Mouse (Mus musculus) heart, postnatal 14 days (tissue): ENCODE results near the gene Uba52. TPM values are rescaled to one million over a fixed set of nuclear protein-coding genes. Genes with fewer than 3 reads are reported as not detected.

Source experiments
- DNase-seq, 2 experiments: peaks; one replicate each; pipeline ENCODE4 v3.0.0; 2021 to 2022
- intact Hi-C: fragments of 180-260 bp; cut with DNase I; formaldehyde crosslinking; loops from one replicate; pipeline ENCODE4 v1.15.1; 2025
- long read RNA-seq, 2 experiments: library from polyadenylated mRNA; stranded (forward); transcript quantifications; one replicate each; pipeline ENCODE4 v2.0.0; 2021
- total RNA-seq, 2 experiments: library from RNA; stranded (reverse); gene quantifications; 2 replicates each; pipeline ENCODE4 v1.2.3; 2021

The Uba52 gene
- 1,000 to 10,000 TPM; 1,458 to 1,541 TPM for total RNA-seq
- long read RNA-seq, experiment 1, transcript Uba52-205 (4 exons, 705 nt) = minor isoform, 32 of 560 reads
- long read RNA-seq, experiment 1, transcript Uba52-203 (4 exons, 711 nt) = major isoform, 441 of 560 reads
- long read RNA-seq, experiment 1, transcript Uba52-201 (4 exons, 541 nt) = minor isoform, 58 of 560 reads
- long read RNA-seq, experiment 1, transcript Uba52-207 (4 exons, 697 nt) = minor isoform, 11 of 560 reads
- long read RNA-seq, experiment 1, partial matches to known transcripts = 4 of 560 reads
- long read RNA-seq, experiment 1, other reads (novel, unspliced or antisense) = 9 of 560 reads
- long read RNA-seq, experiment 2, transcript Uba52-201 (4 exons, 541 nt) = minor isoform, 54 of 569 reads
- long read RNA-seq, experiment 2, transcript Uba52-205 (4 exons, 705 nt) = minor isoform, 26 of 569 reads
- long read RNA-seq, experiment 2, transcript Uba52-203 (4 exons, 711 nt) = major isoform, 478 of 569 reads
- long read RNA-seq, experiment 2, partial matches to known transcripts = 4 of 569 reads
- long read RNA-seq, experiment 2, other reads (novel, unspliced or antisense) = 3 of 569 reads

DNA sequence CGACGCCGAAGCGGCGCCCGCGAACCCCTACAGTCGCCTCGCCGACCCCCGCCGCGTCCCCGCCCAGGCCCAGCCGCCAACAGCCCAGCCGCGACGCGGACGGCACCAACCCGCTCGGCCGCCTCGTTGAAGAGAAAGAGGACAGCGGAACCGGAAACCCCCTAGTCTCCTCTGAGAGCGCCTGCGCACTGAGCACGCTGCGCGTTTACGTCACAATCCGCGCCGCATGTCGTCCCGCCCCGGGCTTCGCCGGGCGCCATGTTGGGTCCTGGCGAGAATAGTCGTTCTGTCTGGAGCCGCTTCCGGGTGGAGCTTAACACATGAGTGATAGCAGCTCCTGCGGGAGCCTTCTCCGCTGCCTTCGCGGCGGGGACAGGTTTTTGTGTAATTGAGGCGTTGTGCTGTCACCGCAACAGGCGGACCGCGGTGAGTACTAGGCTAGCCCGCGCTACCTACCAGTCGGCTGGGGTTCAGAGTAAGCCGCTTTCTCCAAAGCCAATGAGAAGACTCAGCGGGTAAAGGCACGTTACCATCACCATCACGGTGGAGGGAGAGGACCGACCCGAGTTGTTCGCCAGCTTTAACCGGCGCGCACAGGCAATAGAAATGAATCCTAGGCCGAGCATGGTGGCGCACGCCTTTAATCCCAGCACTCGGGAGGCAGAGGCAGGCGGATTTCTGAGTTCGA lies at the start of gene Uba52:
Uba52 (minus strand) TSS at position 574 of the 688 bp plus-strand sequence.
- intact Hi-C loops = loop anchor here (1.0 kb wide), 1 partner anchor 29 kb away; the partner anchor contains the start of gene Ell
- peak; percentile 96 to 98 for DNase-seq

DNA sequence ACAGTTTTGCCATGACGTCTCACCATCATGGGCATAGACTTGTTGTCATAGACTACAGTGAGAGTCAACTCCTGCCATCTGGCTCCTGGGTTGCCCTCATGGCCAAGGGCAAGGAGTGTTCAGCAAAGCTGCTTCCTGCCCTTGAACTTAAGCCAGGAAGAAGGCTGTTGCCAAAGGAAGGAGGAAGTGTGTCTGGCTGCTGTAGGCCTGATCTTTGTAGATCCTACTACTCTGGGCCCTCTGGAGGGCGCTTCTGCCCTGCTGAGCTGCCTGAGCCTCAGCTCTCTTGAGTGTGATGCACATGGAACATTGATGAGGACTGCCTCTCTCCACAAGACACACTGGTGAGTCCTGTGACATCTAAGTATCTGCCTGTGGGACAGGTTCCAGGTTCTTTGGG lies 49.5 kb upstream of the Uba52 start:
- DNase-seq = peak; percentile 68 to 79
- intact Hi-C loops = loop anchor here (1.0 to 2.0 kb wide), 2 partner anchors 25 to 51 kb away; no protein-coding TSS in a partner anchor

DNA sequence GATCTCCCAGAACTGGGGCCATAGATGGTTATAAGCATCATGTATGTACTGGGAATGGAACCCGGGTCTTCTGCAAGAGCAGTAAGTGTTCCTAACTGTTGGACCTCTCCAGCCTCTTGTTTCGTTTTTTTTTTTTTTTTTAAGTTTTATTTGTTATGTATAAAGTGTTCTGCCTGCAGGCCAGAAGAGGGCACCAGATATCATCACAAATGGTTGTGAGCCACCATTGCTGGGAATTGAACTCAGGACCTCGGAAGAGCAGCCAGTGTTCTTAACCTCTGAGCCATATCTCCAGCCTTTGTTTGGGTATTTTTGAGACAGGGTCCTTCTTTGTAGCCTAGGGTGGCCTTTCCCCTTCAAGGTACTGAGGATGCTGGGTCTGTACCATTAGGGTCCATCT lies 48.4 kb upstream of the Uba52 start:
- intact Hi-C loops = no loop called here
- DNase-seq = no peak

DNA sequence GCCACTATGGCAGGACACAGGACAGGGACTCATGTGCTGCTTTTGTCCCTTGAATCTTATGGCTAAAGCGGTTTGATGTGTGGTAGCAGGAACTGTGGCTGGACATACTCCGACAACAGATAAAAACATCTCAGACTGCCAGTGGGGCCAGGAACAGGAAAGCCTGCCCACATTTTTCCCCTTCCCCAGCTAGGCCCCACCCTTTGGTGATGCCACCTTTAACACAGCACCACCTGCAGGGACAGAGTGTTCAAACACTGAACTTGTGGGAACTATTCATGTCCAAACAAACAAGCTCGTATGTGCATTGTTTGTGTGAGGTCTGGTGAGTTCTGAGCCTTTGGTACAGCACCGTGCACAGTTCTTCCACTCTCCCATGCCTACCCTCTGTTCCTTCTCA lies 47.7 kb upstream of the Uba52 start:
- intact Hi-C loops = no loop called here
- DNase-seq = peak in 1 of 2 experiments; percentile 54

DNA sequence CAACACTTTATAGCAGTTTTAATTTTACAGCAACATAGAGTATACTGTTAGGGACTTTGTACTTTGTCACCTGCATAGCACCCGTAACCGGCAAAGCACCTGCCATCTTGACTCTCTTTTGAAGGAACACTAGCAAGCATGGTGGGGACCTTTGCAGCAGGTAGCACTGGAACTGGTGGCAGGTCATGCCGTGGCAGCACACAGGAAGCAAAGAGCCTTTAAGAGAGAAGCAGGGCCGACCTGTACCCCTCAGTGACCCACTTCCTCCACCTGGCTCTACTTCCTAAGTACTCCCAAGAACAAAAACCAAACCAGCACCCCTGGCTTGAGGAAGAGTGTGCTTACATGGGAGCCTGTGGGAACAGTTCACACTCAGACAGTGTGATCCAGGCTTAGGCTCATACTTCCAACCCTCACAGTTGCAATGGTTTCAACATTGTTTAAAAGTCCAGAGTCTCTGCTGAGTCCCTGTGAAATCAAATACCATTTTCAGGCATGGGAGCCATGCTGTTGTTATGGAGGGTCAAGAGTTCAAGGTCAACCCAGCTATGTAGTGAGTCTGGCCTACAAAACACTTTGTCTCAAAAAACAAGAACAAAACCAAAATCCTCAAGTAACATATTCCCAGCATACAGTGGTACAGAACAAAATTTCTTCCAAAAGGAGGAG lies 44.6 kb upstream of the Uba52 start:
- intact Hi-C loops = no loop called here
- DNase-seq = no peak

DNA sequence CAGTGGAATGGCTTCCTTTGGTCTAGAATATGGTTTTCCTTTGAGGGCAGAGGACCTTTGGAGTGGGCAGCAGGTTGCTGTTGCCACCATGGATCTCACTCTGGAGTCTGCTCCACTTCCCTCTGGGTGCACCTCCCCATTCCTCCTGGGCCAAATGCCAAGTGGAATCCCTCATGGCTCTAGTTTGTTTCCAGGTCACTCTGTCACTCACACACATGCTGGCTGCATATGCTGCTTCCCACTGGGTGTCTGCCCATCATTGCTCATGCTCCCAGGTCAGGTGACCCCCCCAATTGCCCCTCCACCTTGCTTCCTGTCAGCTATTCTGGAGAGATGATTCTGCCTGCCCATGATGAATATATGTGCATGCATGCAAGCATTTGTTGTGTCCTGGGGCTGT lies 43.1 kb upstream of the Uba52 start:
- peak; percentile 75 to 82 for DNase-seq

DNA sequence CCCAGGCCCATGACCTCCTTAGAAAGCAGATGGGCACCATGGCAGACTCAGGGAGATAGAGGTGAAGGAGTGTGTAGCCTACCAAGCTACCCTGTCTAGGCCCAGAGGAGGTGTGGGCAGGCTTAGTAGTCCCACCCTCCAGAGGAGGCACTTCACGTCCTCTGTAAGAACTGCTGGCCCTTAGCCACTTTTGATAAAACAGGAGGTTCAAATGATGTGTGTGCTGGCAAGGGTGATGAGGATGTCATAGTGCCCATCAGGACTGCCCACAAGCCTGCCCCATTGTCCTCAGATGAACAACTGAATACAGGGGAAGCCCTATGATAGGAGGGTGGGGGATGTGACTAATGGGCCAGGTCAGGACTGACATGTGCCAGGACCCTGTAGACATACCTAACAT lies 42.2 kb upstream of the Uba52 start:
- intact Hi-C loops = no loop called here
- DNase-seq = no peak

More for the DNA sequence above, 43.1 kb upstream of the Uba52 start:
- intact Hi-C loops = no loop called here

DNA sequence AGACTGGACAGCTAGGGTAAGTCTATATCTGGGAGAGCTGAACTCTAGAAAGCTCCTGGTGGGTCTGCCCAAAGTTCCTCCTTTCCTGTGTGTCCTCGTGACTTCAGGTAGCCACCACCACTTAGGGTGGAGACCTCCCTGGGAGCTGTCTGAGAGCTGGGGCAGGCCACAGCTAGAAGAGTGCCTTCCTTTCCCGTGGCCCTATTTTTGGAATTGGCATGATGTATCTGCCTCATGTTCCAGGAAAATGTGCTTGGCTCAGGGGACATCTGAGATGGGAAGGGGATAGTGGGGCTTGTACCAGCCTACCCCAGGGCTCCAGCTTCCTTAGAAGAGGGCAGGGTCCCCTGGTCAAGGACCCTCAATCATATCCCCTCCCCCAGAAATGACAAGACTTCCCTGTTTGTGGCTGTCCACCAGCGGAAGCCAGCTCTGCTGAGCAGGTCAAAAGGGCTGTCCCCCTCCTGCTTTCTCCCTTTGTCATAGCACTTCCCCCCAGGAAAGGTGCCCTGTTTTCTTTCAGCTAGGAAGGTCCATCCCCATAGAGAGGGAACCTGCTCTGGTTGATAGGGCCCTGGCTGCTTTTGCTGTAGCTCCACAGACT lies 41.1 kb upstream of the Uba52 start:
- DNase-seq = no peak
- intact Hi-C loops = no loop called here

DNA sequence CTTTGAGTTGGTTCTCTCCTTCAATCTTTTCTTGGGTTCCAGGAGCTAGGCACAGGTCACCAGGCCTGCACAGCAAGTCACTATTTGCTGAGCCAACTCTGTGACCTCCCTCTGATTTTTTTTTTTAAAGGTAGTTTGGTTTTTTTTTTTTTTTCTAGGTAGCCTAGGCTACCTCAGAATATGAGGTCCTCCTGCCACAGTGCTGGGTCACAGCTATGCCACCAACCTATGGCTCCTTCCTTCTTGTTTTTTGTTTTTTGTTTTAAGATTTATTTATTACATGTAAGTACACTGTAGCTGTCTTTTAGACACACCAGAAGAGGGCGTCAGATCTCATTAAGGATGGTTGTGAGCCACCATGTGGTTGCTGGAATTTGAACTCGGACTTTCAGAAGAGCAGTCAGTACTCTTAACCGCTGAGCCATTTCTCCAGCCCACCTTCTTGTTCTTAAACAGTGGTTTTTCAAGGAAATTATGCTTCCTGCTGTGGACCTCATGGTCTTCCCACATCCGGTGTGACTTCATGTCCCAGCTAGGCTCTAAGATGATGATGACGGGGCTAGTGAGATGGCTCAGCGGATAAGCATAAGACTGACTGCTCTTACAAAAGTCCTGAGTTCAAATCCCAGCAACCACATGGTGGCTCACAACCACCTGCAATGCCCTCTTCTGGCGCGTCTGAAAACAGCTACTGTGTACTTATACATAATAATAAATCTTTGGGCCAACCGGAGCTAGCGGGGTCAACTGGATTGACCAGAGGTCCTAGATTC lies 39.0 kb upstream of the Uba52 start:
- intact Hi-C loops = no loop called here
- DNase-seq = no peak

DNA sequence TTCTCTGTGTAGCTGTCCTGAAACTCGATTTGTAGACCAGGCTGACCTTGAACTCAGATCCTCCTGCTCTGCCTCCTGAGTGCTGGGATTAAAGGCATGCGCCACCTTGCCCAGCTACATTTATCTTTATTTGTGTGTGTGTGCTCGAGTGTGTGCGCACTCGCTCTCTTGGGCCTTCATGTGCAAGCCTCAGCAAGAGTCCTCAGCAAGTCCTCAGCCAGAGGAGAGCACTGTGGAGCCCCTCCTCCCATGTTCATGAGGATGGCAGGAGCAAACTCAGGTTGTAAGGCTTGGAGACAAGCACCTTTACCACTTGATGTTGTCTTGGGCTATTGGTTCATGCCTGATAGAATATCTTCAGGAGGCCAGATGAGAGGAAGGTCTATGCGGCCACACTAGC lies 37.2 kb upstream of the Uba52 start:
- intact Hi-C loops = no loop called here
- no peak for DNase-seq

DNA sequence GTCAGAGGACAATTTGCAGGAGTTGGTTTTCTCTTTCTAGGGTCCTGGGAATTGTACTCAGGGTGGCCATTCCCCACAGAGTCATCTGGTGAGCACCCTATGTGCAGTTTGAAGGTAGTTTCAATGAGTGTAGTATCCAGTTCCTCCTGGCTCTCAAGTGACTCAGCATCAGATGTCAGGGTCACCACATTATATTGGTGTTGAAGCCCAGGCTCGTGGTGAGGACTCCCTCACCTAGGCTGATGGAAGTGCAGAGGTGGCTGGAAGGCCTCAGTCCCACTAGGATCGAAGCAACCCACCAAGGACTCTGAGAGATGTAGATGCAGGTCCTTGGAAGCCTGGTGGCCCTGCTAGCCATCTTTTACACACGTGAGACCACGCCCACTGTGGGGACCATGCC lies 35.8 kb upstream of the Uba52 start:
- intact Hi-C loops = no loop called here

DNA sequence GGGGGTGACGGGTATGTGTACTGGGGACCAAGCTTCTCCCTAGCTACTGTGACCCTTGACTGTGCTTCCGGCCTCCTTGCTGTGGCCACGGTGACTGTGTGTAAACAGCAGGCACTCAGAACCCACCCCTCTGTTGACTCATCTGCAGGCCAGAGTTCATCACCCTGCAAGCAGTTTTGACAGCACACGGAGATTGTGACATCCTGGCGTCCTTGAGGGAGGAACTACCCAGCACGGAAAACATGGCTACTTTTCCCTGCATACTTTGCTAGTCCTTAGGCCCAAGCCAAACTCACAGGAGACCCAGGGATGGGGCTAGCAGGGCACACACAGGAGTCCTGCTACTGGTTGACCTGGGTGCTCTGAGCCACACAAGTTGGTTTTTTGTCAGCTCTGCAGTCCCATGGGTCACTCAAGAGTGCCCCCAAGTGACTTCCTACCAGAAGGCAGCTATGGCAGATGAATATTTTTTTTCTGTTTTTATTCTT lies 33.6 kb upstream of the Uba52 start:
- peak in 1 of 2 experiments; percentile 32 for DNase-seq
- intact Hi-C loops = loop anchor here (5.0 kb wide), 1 partner anchor 43 kb away; no protein-coding TSS in a partner anchor

More for the DNA sequence above, 35.8 kb upstream of the Uba52 start:
- no peak for DNase-seq

DNA sequence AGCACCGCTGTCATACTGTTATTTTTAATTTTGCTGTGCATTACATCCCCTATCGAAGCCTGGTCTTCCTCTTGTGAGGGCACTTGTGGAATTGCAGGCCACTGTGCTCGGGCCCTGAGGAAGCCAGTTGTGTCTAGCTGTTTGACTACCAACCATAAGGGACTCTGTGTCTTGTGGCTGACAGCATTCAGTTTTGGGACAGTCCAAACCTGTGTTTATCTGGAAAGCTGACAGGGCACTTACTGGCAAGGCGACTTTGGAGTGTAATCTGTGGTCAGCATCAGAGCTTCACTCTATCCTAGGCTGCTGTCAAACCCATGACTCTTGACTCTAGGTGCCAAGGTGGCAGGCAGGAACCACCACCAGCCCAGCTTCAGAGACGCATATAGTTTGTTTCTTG lies 30.5 kb upstream of the Uba52 start:
- no peak for DNase-seq
- intact Hi-C loops = loop anchor here (5.0 kb wide), 1 partner anchor 46 kb away; no protein-coding TSS in a partner anchor

DNA sequence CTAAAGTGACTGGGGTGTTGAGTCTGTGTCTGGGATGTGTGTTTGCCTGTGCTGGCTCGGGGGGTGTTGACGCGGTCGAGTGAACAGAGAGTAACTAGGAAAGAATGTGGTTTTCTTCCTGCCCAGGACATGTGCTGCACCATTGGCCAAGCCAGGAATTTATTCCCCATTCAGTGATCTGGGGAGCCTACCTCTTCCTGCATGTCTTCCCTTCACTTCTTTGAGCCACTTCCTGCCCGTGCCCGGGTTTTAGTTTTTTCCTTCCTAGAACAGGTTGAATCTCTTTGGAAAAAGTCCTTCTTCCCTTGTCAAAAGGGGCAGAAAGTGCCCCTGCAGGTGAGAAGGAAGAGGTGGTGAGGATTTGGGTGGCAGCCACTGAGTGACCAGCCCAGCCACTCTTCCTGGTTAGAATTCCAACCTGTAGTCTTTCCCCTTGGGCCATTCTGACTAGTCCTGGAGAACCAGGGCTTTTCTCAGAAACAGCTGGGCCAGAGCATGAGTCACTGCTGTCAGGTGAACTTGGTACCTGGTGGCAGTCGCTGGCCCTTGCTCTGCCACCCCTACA lies 30.0 kb upstream of the Uba52 start:
- intact Hi-C loops = loop anchor here (5.0 kb wide), 1 partner anchor 47 kb away; no protein-coding TSS in a partner anchor
- DNase-seq = no peak

DNA sequence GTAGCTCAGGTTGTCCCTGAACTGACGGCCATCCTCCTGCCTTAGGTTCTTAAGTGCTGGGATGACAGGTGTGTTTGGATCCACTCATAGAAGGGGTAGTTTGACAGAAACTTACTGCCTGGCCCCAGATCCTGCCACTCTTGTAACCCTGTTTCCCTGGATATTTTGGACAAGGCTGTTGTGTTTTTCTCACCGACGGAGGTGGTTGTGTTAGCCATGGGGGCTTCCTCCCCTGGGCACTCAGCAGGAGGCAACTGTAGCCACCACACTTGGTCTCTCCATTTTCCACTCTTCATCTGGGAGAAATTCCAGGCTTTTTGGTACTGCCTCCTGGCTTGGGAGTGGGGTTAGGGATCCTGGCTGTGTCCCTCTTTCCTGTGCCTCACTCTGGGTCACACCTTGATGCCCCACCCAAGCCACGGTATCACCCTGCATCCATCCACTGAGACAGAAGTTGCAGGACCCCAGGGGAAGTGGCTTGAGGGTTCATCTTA lies 29.5 kb upstream of the Uba52 start:
- DNase-seq = no peak
- intact Hi-C loops = loop anchor here (5.0 kb wide), 1 partner anchor 47 kb away; no protein-coding TSS in a partner anchor

DNA sequence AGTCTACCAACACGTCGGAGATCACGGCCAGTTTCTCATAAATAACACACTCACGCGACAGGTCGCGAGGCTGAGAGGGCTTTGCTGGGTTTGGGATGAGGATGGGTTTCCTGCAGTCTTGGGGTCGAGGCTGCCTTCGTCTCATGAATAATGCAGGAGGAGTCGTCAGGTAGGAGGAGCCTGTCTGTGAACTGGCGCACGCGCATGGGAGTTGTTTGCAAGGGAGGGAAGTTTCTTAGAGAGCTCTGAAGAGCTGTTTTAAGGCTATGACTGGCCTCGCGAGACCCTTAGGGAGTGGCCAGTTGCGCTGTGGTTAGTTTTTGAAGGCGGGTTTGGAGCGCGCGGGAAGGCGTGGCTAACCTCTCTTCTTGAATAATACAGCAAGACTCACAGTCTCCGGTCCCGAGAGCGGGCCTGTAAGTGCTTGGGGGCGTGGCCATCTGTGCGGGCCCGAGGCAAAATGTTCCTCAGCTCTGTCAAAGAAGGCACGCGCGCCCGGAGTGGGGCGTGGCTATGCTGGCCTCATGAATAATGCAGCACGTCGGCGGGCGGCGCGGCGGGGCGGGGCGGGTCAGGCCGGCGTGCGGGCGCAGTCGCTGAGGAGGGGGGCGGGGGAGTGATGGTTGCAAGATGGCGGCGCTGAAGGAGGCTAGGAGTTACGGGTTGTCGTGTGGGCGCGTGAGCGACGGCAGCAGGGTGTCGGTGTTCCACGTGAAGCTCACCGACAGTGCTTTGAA lies 28.6 kb upstream of the Uba52 start, which contains the start of gene Ell:
Ell (plus strand) TSS at position 381 of the 737 bp plus-strand sequence.
- intact Hi-C loops = loop anchor here (1.0 kb wide), 1 partner anchor 29 kb away; the partner anchor contains the start of gene Uba52
- DNase-seq = peak; percentile 99 to 100

DNA sequence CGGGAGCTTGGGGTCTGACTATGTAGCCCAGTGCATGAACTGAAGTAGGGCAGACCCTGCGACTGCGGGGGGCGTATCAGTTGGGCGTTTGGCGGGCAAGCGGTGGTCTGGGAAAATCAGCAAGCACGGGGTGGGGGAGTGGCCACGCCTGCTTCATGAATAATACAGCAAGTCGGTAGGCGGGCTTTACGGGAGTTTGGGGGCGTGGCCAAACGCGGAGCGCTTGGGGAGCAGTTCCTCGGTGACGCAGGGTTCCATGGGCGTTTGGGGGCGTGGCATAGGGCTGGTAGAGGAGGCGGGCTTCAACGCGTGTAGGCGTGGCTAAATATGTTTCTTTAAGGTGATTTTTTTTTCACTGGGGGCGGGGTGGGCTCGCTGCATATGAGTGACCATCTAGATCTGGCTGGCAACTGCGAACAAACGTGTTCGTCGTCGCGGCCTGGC lies 28.1 kb upstream of the Uba52 start:
- DNase-seq = peak; percentile 99 to 100
- intact Hi-C loops = loop anchor here (1.0 kb wide), 1 partner anchor 28 kb away; the partner anchor contains the start of gene Uba52
